Mouse (Mus musculus): Measurements from ENCODE around the gene Igfbp3. TPM values are rescaled to one million over a fixed set of nuclear protein-coding genes. Genes with fewer than 3 reads are reported as not detected.

Gene Igfbp3
- polyA plus RNA-seq, 1 experiment = not detected

GRCm38 (mm10) chr11:7161502-7162174 lies 52.1 kb downstream of the Igfbp3 start:
- H3K27ac ChIP-seq (ENCODE audit: insufficient read depth, low read depth, low read length) = no peak overlapping the region
- peaks cover 18% of the 10 kb centered on the region for H3K4me1 ChIP-seq (ENCODE audit: control insufficient read depth, insufficient read depth, low read length)
- 82% methylated on average over 8 of the region's 8 CpGs for WGBS

GRCm38 (mm10) chr11:7160637-7161101 lies 53.1 kb downstream of the Igfbp3 start:
- Histone ChIP-seq H3K27ac (ENCODE audit: insufficient read depth, low read depth, low read length) (no peak overlapping the region), H3K4me1 (ENCODE audit: control insufficient read depth, insufficient read depth, low read length) (peaks cover 18% of the 10 kb centered on the region), H3K4me3 (ENCODE audit: insufficient read depth, low read depth, low read length) (no peak overlapping the region)
- TF ChIP-seq POLR2A (IDR thresholded peaks at IDR 0.05; ENCODE audit: insufficient read depth, low read depth, low read length) (no peak), CTCF (IDR thresholded peaks at IDR 0.05; ENCODE audit: insufficient read depth, low read depth, low read length) (no peak)
- WGBS = 48% methylated on average over 4 of the region's 4 CpGs

More at GRCm38 (mm10) chr11:7161502-7162174, 52.1 kb downstream of the Igfbp3 start:
- no peak overlapping the region for H3K4me3 ChIP-seq (ENCODE audit: insufficient read depth, low read depth, low read length)
- TF ChIP-seq CTCF (IDR thresholded peaks at IDR 0.05; ENCODE audit: insufficient read depth, low read depth, low read length) (no peak), POLR2A (IDR thresholded peaks at IDR 0.05; ENCODE audit: insufficient read depth, low read depth, low read length) (no peak)

- Histone ChIP-seq H3K4me1 (ENCODE audit: control insufficient read depth, insufficient read depth, low read length) (peaks cover 18% of the 10 kb centered on the region), H3K4me3 (ENCODE audit: insufficient read depth, low read depth, low read length) (no peak overlapping the region), H3K27ac (ENCODE audit: insufficient read depth, low read depth, low read length) (no peak overlapping the region)
- TF ChIP-seq CTCF (IDR thresholded peaks at IDR 0.05; ENCODE audit: insufficient read depth, low read depth, low read length) = no peak
- no peak for TF ChIP-seq POLR2A (IDR thresholded peaks at IDR 0.05; ENCODE audit: insufficient read depth, low read depth, low read length)
- 86% methylated on average over 6 of the region's 6 CpGs for WGBS
Observed at GRCm38 (mm10) chr11:7160146-7160545, 53.6 kb downstream of the Igfbp3 start.

- Histone ChIP-seq H3K27ac (ENCODE audit: insufficient read depth, low read depth, low read length) (no peak overlapping the region), H3K4me1 (ENCODE audit: control insufficient read depth, insufficient read depth, low read length) (peaks cover 13% of the 10 kb centered on the region), H3K4me3 (ENCODE audit: insufficient read depth, low read depth, low read length) (no peak overlapping the region)
- TF ChIP-seq CTCF (IDR thresholded peaks at IDR 0.05; ENCODE audit: insufficient read depth, low read depth, low read length) (no peak), POLR2A (IDR thresholded peaks at IDR 0.05; ENCODE audit: insufficient read depth, low read depth, low read length) (no peak)
- WGBS = 77% methylated on average over 6 of the region's 6 CpGs
Observed at GRCm38 (mm10) chr11:7158196-7158595, 55.5 kb downstream of the Igfbp3 start.

- TF ChIP-seq CTCF (IDR thresholded peaks at IDR 0.05; ENCODE audit: insufficient read depth, low read depth, low read length) = no peak
- no peak for TF ChIP-seq POLR2A (IDR thresholded peaks at IDR 0.05; ENCODE audit: insufficient read depth, low read depth, low read length)
- 80% methylated on average over 4 of the region's 4 CpGs for WGBS
- no peak overlapping the region for H3K27ac ChIP-seq (ENCODE audit: insufficient read depth, low read depth, low read length)
- no peak overlapping the region for H3K4me3 ChIP-seq (ENCODE audit: insufficient read depth, low read depth, low read length)
- peaks cover 15% of the 10 kb centered on the region for H3K4me1 ChIP-seq (ENCODE audit: control insufficient read depth, insufficient read depth, low read length)
Observed at GRCm38 (mm10) chr11:7156427-7156826, 57.3 kb downstream of the Igfbp3 start.

Other genes with a start within 250 kb of the Igfbp3 start
- gene Adcy1, start 150.4 kb downstream of the Igfbp3 start, polyA plus RNA-seq (2012; ENCODE audit: insufficient read depth, insufficient read length, low replicate concordance, missing spikeins) = not detected in 2 replicates
- gene Gm11985, start 25.4 kb downstream of the Igfbp3 start, polyA plus RNA-seq (2012; ENCODE audit: insufficient read depth, insufficient read length, low replicate concordance, missing spikeins) = not detected in 2 replicates
- gene Igfbp1, start 16.1 kb downstream of the Igfbp3 start, polyA plus RNA-seq (2012; ENCODE audit: insufficient read depth, insufficient read length, low replicate concordance, missing spikeins) = not detected in 2 replicates